Mouse (Mus musculus) hindbrain, embryonic 10.5 days (tissue): Measurements from ENCODE around the gene Adamts20. TPM values are rescaled to one million over a fixed set of nuclear protein-coding genes. Genes with fewer than 3 reads are reported as not detected.

Source experiments
- DNase-seq: peaks from one replicate; pipeline ENCODE4 v3.0.0-alpha.2; 2017; ENCODE audit warnings: low spot score
- H3K27ac ChIP-seq: fragments of 300-500 bp; sonication (generic); 2 replicates; pipeline ENCODE4 v1.5.1; 2016; ENCODE audit warnings: mild to moderate bottlenecking, moderate library complexity
- H3K27me3 ChIP-seq: fragments of 300-500 bp; sonication (generic); 2 replicates; pipeline ENCODE4 v1.6.1; 2016; ENCODE audit warnings: mild to moderate bottlenecking; ENCODE audit not compliant: poor library complexity, insufficient read depth, severe bottlenecking
- H3K36me3 ChIP-seq: fragments of 300-500 bp; sonication (generic); 2 replicates; pipeline ENCODE4 v1.6.1; 2016; ENCODE audit warnings: mild to moderate bottlenecking, moderate library complexity
- H3K4me1 ChIP-seq: fragments of 300-500 bp; sonication (generic); replicated peaks from 2 replicates; pipeline ENCODE4 v1.6.1; 2016; ENCODE audit warnings: mild to moderate bottlenecking
- H3K4me3 ChIP-seq: fragments of 300-500 bp; sonication (generic); 2 replicates; pipeline ENCODE4 v1.5.1; 2016; ENCODE audit warnings: mild to moderate bottlenecking, moderate library complexity
- H3K9me3 ChIP-seq: fragments of 300-500 bp; sonication (generic); 2 replicates; pipeline ENCODE4 v1.6.1; 2016; ENCODE audit warnings: mild to moderate bottlenecking, moderate library complexity
- WGBS: fragments of 180-500 bp; shearing (Covaris S2); methylation state at CpG from one replicate; pipeline ENCODE4 v1.1.7; 2016; 5-methylcytosine and 5-hydroxymethylcytosine counted together
- polyA plus RNA-seq: library from polyadenylated mRNA; unstranded; fragments of >200 nt; fragmentation: Nextera tagmentation; extraction: Ambion mirVana; gene quantifications from 2 replicates; pipeline ENCODE4 v1.2.1, GENCODE M21; 2016

Gene Adamts20
- polyA plus RNA-seq, 1 experiment from 2014 or later, result 1.4 TPM

DNA sequence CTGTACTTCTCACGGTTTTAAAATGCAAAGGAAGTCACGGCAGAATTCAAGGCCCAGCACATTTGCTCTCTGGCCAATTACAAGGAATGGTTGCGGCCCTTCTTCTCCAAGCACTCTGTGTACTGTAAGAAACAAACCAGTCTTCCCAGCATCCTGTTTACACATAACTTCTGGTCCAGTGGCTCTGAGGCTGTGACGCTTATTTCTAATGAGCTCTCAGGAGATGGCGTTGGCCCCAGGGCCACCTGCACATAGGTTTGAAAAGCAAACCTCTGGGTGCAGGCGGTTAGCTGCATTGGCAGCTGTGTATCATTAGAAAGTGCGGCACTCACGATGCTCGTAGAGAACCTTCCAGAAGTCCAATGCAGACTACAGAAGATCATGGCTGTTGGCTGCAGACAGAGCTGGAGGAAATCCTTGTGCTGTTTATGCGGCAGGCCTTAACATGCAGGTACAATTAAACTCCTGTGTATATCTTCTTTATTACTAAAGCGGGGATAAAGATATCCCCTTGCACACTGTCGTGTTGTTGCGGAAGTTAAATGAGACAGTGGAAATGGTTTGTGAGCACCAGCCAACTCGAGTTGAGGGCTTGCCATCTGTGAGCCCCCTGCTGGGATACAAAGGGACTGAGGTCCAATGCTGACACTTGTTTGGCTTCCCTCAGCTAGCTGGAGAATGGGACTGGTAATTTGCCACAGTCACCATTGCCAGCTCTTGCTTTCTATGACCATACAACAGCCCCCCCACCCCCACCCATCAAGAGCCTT, 210.9 kb downstream of the Adamts20 start:
- no peaks in the 10 kb centered on the region for H3K36me3 ChIP-seq
- no peaks in the 10 kb centered on the region for H3K4me1 ChIP-seq
- WGBS, result 85% methylated on average over 14 of the region's 14 CpGs
- DNase-seq, result no peak
- H3K4me3 ChIP-seq, result no peak overlapping the region
- H3K27ac ChIP-seq, result no peak overlapping the region
- no peaks in the 10 kb centered on the region for H3K9me3 ChIP-seq
- H3K27me3 ChIP-seq, result no peaks in the 10 kb centered on the region

DNA sequence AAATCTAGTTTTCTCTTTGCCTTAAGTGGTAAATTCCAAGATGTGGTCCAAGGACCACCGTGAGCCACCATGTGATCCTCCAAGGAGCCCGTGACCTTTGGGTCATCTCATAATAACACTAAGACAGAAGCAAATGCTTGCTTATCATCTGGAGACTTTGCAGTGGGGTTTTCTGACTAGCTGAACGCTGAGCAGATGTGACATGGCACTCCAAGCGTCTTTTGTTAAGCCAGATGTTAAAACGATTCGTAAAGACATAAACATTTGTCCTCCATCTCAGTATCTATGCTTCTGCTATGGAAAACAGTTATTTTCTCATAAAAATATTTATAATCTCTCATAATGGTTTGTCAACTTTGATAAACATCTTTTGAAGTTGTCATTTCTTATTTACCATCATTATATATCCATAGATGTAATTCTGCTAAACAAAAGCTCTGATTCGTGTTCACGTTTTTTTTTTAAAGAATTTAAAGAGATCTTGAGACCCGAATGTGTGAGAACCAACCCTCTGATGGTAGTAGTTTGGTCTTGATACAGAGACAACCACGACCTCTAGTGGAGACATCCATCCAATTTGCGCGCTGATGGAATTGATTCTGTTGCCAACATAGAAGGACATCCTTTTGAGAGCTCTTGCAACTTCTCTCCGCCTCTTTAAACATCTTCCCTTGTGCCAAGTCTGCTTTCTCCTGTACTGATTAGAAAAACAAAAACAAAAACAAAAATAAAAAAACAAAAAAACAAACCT, 212.1 kb downstream of the Adamts20 start:
- no peaks in the 10 kb centered on the region for H3K27me3 ChIP-seq
- peaks cover 4% of the 10 kb centered on the region for H3K4me1 ChIP-seq
- WGBS, result 71% methylated on average over 13 of the region's 13 CpGs
- H3K36me3 ChIP-seq, result no peaks in the 10 kb centered on the region
- H3K27ac ChIP-seq, result no peak overlapping the region
- H3K4me3 ChIP-seq, result no peak overlapping the region
- no peak for DNase-seq
- H3K9me3 ChIP-seq, result no peaks in the 10 kb centered on the region

GRCm38 (mm10) chr15:94249766-94250165, 215.5 kb downstream of the Adamts20 start:
- Histone ChIP-seq H3K27me3 (no peaks in the 10 kb centered on the region), H3K4me1 (peaks cover 4% of the 10 kb centered on the region), H3K27ac (no peak overlapping the region), H3K9me3 (no peaks in the 10 kb centered on the region), H3K4me3 (no peak overlapping the region), H3K36me3 (no peaks in the 10 kb centered on the region)
- WGBS, result 88% methylated on average over 8 of the region's 8 CpGs
- no peak for DNase-seq

DNA sequence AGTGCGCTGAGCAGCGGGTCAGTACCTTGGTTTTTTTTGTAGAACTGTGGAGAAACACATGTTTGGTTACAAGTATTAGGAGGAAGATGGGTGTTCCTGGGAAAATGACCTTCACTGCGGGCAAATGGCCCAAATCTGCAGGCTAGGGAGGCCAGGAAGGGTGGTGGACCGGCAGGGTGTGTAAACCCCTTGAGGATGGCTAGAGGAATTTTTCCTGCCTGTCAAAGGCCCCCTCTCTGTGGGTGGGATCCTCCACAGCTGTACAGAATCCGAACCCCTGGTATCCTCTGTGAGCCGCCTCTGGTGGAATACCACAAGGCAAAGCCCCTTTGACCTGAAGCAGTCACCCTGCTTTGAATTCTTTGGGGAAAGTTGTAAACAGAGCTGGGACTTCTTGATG, 216.8 kb downstream of the Adamts20 start:
- no peaks in the 10 kb centered on the region for H3K27me3 ChIP-seq
- H3K4me1 ChIP-seq, result peaks cover 4% of the 10 kb centered on the region
- WGBS, result 56% methylated on average over 6 of the region's 6 CpGs
- H3K27ac ChIP-seq, result no peak overlapping the region
- H3K36me3 ChIP-seq, result no peaks in the 10 kb centered on the region
- DNase-seq, result peak; percentile 28
- no peak overlapping the region for H3K4me3 ChIP-seq
- no peaks in the 10 kb centered on the region for H3K9me3 ChIP-seq

- no peak for DNase-seq
- no peaks in the 10 kb centered on the region for H3K36me3 ChIP-seq
- peaks cover 4% of the 10 kb centered on the region for H3K4me1 ChIP-seq
- no peaks in the 10 kb centered on the region for H3K9me3 ChIP-seq
- no peak overlapping the region for H3K4me3 ChIP-seq
- no peak overlapping the region for H3K27ac ChIP-seq
- WGBS, result 92% methylated on average over 5 of the region's 5 CpGs
- H3K27me3 ChIP-seq, result no peaks in the 10 kb centered on the region
Measured at GRCm38 (mm10) chr15:94246669-94247068, 218.5 kb downstream of the Adamts20 start.

DNA sequence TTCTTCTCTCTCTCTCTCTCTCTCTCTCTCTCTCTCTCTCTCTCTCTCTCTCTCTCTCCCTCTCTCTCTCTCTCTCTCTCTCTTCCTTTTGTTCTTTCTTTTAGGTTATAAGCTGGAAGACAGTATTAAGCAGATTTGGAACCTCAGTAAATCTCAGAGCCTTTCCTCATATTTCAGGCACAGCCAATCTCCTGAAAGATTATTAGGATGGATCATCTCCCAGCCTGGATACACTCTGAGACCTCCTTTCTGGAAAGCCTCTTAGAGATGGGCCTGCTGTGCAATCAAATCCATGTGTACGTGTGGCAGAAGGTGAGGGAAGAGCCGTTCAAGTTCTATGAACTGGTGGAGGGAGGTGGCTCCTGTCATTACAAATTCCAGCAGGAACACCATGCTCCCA, 220.9 kb downstream of the Adamts20 start:
- no peaks in the 10 kb centered on the region for H3K9me3 ChIP-seq
- H3K4me1 ChIP-seq, result peaks cover 4% of the 10 kb centered on the region
- H3K4me3 ChIP-seq, result no peak overlapping the region
- 74% methylated on average over 2 of the region's 2 CpGs for WGBS
- DNase-seq, result no peak
- no peak overlapping the region for H3K27ac ChIP-seq
- no peaks in the 10 kb centered on the region for H3K36me3 ChIP-seq
- H3K27me3 ChIP-seq, result no peaks in the 10 kb centered on the region

DNA sequence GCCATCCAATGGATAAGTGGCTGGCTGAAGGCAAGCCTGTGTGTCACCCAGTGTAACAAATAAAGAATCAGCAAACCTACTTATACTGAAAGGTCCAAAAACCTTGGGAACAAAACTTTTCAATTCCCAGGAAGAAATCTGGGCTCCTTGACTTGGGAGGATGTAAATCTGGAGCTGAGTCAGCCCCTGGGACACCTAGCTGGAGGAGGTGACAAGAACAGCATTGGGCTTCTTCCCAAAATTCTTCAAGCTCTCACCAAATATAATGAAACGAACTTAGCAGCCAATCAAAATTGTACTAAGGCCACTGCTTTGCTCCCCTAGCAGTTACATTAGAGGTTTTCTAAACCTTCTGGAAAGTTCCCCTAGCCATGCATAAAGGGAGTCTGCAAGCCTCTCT, 223.1 kb downstream of the Adamts20 start:
- H3K27ac ChIP-seq, result no peak overlapping the region
- no peaks in the 10 kb centered on the region for H3K9me3 ChIP-seq
- H3K36me3 ChIP-seq, result no peaks in the 10 kb centered on the region
- H3K4me3 ChIP-seq, result no peak overlapping the region
- 87% methylated on average over 1 of the region's 1 CpGs for WGBS
- H3K4me1 ChIP-seq, result no peaks in the 10 kb centered on the region
- no peak for DNase-seq
- H3K27me3 ChIP-seq, result no peaks in the 10 kb centered on the region

DNA sequence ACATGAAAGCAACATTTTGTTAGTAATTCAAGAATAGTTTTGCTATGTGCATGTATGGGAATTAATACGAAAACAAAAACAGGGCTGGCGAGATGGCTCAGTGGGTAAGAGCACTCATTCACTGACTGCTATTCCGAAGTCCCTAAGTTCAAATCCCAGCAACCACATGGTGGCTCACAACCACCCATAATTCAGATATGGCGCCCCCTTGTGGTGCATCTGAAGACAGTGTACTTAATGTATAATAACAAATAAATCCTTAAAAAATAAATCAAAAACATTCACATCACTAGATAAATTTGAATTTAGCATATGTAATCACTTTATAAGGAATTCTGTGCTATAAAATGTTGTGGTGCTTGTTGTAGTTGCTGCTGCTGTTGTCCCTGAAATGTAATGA, 225.6 kb downstream of the Adamts20 start:
- no peak for DNase-seq
- WGBS, result 85% methylated on average over 4 of the region's 4 CpGs
- no peaks in the 10 kb centered on the region for H3K4me1 ChIP-seq
- H3K27me3 ChIP-seq, result no peaks in the 10 kb centered on the region
- no peak overlapping the region for H3K27ac ChIP-seq
- no peak overlapping the region for H3K4me3 ChIP-seq
- no peaks in the 10 kb centered on the region for H3K36me3 ChIP-seq
- no peaks in the 10 kb centered on the region for H3K9me3 ChIP-seq

GRCm38 (mm10) chr15:94239127-94239526, 226.1 kb downstream of the Adamts20 start:
- Histone ChIP-seq H3K9me3 (no peaks in the 10 kb centered on the region), H3K27ac (no peak overlapping the region), H3K4me3 (no peak overlapping the region), H3K27me3 (no peaks in the 10 kb centered on the region), H3K36me3 (no peaks in the 10 kb centered on the region), H3K4me1 (no peaks in the 10 kb centered on the region)
- no peak for DNase-seq
- WGBS, result 80% methylated on average over 6 of the region's 6 CpGs

DNA sequence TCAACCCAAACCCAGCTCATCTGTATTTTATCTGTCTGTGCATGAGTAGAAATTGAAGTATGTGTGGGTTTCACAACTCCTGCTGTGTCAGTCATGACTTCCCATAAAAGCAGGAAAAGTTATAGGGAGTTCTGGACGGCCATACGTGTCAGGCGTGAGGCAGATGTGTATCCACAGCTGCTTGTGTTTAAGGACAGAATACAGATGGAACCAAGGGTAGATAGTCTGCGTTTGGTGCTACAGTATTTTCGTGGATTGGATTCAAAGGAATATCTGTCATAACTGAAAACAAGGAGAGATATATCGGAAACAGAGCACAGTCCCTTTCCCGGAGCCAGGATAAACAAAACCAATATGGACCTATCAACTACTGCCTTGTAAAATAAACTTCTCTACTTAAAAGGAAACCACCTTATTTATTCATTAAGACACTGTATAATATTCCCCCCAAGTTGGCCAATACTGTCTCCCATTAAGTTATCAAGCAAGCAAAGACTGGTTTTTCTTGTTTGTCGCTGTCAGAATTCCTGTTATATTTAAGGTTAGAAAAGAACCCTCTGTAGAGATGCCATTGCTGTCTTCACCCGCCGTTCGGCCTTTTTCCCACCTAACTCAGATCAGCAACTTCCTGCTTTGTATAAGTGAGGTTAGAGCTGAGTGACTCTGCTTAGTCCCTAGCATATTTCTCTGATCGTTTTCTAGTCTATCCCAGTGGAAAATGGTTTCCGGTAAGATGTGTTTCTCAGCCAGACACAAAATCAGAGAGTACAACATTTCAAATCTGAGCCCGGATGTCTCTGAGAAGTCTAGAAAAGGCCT, 227.0 kb downstream of the Adamts20 start:
- H3K9me3 ChIP-seq, result no peaks in the 10 kb centered on the region
- no peaks in the 10 kb centered on the region for H3K4me1 ChIP-seq
- 83% methylated on average over 14 of the region's 14 CpGs for WGBS
- H3K27me3 ChIP-seq, result no peaks in the 10 kb centered on the region
- H3K36me3 ChIP-seq, result no peaks in the 10 kb centered on the region
- H3K4me3 ChIP-seq, result no peak overlapping the region
- no peak for DNase-seq
- H3K27ac ChIP-seq, result no peak overlapping the region

DNA sequence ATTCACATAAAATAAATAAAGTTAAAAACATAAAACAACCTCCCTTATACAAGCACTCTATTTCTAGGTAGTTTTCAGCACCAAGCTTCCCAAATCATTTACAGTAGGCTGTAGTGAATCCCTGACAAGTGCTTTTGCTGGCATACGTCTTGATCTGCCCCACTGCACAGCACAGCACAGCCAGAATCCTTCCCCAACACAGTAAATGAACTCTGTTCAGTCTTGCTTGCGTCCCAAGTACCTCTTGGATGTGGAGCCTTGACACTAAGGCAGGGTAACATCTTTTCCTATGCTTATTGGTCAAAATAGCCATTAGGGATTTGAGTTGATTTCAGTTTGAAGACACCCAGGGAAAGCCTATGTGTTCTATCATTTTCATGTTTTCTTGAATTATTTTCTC, 228.5 kb downstream of the Adamts20 start:
- no peaks in the 10 kb centered on the region for H3K27me3 ChIP-seq
- no peaks in the 10 kb centered on the region for H3K4me1 ChIP-seq
- H3K4me3 ChIP-seq, result no peak overlapping the region
- no peaks in the 10 kb centered on the region for H3K9me3 ChIP-seq
- no peak for DNase-seq
- 86% methylated on average over 2 of the region's 2 CpGs for WGBS
- H3K27ac ChIP-seq, result no peak overlapping the region
- H3K36me3 ChIP-seq, result no peaks in the 10 kb centered on the region

DNA sequence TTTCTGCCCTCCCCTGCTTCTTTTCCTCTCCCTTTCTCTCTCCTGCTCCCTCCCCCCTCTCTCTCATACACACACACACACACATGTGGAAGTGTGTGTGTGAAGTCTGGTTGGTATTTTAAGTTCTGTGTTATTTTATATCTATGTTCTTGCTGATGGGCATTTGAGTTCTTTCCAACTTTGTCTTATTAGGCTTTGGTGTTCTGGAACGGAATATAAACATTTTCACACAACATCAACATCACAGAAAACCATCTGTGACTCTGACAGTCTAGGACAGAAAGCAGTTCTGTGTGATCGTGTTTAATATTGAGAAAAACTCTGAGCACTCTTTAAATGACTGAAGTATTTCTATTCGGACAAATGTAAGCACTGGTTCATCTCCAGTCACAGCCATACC, 229.1 kb downstream of the Adamts20 start:
- Histone ChIP-seq H3K27me3 (no peaks in the 10 kb centered on the region), H3K9me3 (no peaks in the 10 kb centered on the region), H3K4me1 (no peaks in the 10 kb centered on the region), H3K27ac (no peak overlapping the region), H3K4me3 (no peak overlapping the region), H3K36me3 (no peaks in the 10 kb centered on the region)
- DNase-seq, result no peak
- 94% methylated on average over 3 of the region's 3 CpGs for WGBS

DNA sequence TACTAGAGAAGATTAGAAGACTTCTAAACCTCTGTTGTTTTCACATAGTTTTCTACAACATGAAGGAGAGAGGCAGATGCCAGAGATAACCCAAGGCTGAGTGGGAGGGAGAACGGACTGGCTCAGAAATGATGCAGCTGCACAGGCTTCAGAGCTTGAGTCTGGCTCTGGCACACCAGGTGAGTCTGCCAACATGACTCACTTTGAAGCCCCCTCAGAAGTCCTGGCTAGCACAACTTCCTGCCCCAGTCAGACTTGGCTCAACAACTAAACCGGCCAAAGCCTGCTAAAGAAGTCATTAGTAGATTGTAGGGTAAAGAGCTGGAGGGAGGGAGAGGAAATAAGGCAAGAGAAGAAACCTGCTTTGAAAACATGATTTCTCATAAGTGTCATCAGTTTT, 230.0 kb downstream of the Adamts20 start:
- 92% methylated on average over 2 of the region's 2 CpGs for WGBS
- no peak overlapping the region for H3K4me3 ChIP-seq
- no peaks in the 10 kb centered on the region for H3K27me3 ChIP-seq
- no peak overlapping the region for H3K27ac ChIP-seq
- H3K36me3 ChIP-seq, result no peaks in the 10 kb centered on the region
- no peaks in the 10 kb centered on the region for H3K9me3 ChIP-seq
- no peak for DNase-seq
- H3K4me1 ChIP-seq, result no peaks in the 10 kb centered on the region
